ENCODE assay signal across 8 mouse cellular contexts in genomic region chr14:53803698-53804620, GRCm38 (mm10).
DNase-seq lines count a peak whose midpoint lies in the region; ATAC-seq lines count a peak whose summit lies in the region.

No protein-coding gene starts in this region.

- intact Hi-C loops in left cerebral cortex, postnatal 25 days (cut with DNase I) = loop anchor here (1.0 to 10.0 kb wide), 2 partner anchors 28 to 59 kb away; no protein-coding TSS in a partner anchor

- H3K36me3 ChIP-seq in intestine, embryonic 16.5 days (ENCODE audit: control insufficient read depth, insufficient read depth, low read length) = no peaks in the 10 kb centered on the region

- no peak overlapping the region for H3K27ac ChIP-seq in intestine, embryonic 16.5 days (ENCODE audit: low read length)

- whole genome bisulfite sequencing in intestine, embryonic 16.5 days = 24% methylated on average over 17 of the region's 17 CpGs

- H3K4me2 ChIP-seq in intestine, embryonic 16.5 days (ENCODE audit: low read depth, low read length) = peak overlapping the region; percentile 19

- H3K9ac ChIP-seq in intestine, embryonic 16.5 days (ENCODE audit: low read depth, low read length) = no peak overlapping the region

- ATAC-seq in intestine, embryonic 16.5 days = peak; percentile 52

- DNase-seq in heart, adult 18-20 months = peak; percentile 48 to 71
- DNase-seq in heart, adult 11 months = no peak
- DNase-seq in cerebellum, postnatal 10 days = peak; percentile 68 to 73
- peak; percentile 9 to 45 for DNase-seq in frontal cortex, postnatal 10 days (ENCODE audit: low spot score in 2 of 2)
- peak; percentile 69 to 78 for DNase-seq in left cerebral cortex, postnatal 25 days (ENCODE audit: low spot score in 2 of 2)
- peak; percentile 86 for DNase-seq in mesoderm, embryonic 11.5 days (ENCODE audit: low read depth, low spot score)
- DNase-seq in spleen, postnatal 10 days (ENCODE audit: low spot score in 2 of 2) = peak; percentile 26 to 60

- no peaks in the 10 kb centered on the region; the same call in 1 of the 2 replicates for H3K4me1 ChIP-seq in intestine, embryonic 16.5 days (ENCODE audit: control insufficient read depth, insufficient read depth, low read length)

- H3K27me3 ChIP-seq in intestine, embryonic 16.5 days (replicated peaks; ENCODE audit: control insufficient read depth, insufficient read depth, low read length) = no peaks in the 10 kb centered on the region

- H3K9me3 ChIP-seq in intestine, embryonic 16.5 days (ENCODE audit: control insufficient read depth, low read length) = no peaks in the 10 kb centered on the region

- no peak overlapping the region for H3K4me3 ChIP-seq in intestine, embryonic 16.5 days (ENCODE audit: low read length)
